Mouse (Mus musculus): ENCODE results near the gene Cacna1d. TPM values are rescaled to one million over a fixed set of nuclear protein-coding genes. Genes with fewer than 3 reads are reported as not detected.

Cacna1d gene
- polyA plus RNA-seq, 1 experiment from 2014 or later: 0.89 TPM

DNA sequence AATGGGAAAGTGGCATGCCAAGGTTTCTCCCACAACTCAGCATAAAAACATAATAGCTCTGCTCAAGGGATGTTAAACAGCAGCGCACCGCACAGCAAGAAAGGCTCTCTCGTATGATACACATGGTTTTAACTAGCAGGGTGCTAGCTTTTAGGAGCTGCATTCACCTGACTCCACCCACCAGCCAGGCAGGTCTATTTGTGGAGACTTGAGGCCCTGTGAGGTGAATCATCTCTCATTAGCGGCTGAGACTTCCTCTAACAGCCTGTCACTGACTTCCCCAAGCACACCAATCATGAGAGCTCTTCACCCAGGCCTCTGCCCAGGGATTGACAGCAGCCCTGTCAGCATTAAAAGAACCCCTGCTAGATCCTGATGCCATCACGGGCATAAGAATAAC lies 295.0 kb downstream of the Cacna1d start:
- H3K9me3 ChIP-seq (ENCODE audit: control insufficient read depth, low read length): no peaks in the 10 kb centered on the region
- H3K4me3 ChIP-seq (ENCODE audit: low read depth, low read length): no peak overlapping the region
- H3K27me3 ChIP-seq (ENCODE audit: control insufficient read depth, insufficient read depth, low read length): no peaks in the 10 kb centered on the region
- H3K27ac ChIP-seq (ENCODE audit: low read depth, low read length): no peak overlapping the region
- H3K4me2 ChIP-seq: no peak overlapping the region
- no peaks in the 10 kb centered on the region for H3K36me3 ChIP-seq (ENCODE audit: control insufficient read depth, insufficient read depth, low read length)
- 58% methylated on average over 5 of the region's 5 CpGs for whole genome bisulfite sequencing
- DNase-seq (ENCODE audit: low spot score, missing footprints) (no peak), ATAC-seq (ENCODE audit: low FRiP score) (no peak)
- no peaks in the 10 kb centered on the region for H3K4me1 ChIP-seq (ENCODE audit: control insufficient read depth, insufficient read depth, low read length)
- no peak overlapping the region for H3K9ac ChIP-seq (ENCODE audit: low read length)

DNA sequence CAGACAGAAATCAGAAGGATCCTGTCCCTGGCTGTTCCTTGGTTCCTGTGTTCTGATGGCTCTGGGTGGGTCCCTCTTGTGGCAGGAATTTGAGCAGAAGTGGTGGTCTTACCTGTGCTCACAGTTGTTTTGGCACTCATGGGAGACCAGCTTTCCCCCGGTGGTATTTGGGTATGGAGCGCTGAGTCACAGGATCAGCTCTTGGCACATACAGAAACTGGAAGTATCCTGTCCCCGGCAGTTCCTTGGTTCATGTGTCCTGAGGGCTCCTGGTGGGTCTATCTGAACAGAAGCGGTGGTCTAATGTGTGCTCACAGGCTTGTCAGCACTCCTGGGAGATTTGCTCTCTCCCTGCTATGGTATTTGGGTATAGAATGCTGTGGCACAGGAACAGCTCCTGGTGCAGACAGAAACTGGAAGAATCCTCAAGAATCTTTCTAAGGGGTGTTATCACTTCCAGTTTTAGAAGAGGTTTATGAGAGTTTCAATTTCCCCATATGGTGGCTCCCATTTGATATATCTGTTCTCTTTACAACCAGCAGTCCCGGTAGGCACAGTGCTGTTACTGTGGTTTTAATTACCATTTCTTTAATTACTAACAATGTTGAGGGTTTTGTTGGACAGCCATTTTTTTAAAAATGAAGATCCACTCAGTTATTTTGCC lies 300.8 kb downstream of the Cacna1d start:
- H3K36me3 ChIP-seq (ENCODE audit: control insufficient read depth, insufficient read depth, low read length): no peaks in the 10 kb centered on the region
- H3K4me3 ChIP-seq (ENCODE audit: low read depth, low read length): no peak overlapping the region
- H3K9ac ChIP-seq (ENCODE audit: low read length): no peak overlapping the region
- H3K4me2 ChIP-seq: no peak overlapping the region
- no peaks in the 10 kb centered on the region for H3K9me3 ChIP-seq (ENCODE audit: control insufficient read depth, low read length)
- H3K27me3 ChIP-seq (ENCODE audit: control insufficient read depth, insufficient read depth, low read length): no peaks in the 10 kb centered on the region
- no peak for DNase-seq (ENCODE audit: low spot score, missing footprints)
- no peaks in the 10 kb centered on the region for H3K4me1 ChIP-seq (ENCODE audit: control insufficient read depth, insufficient read depth, low read length)
- no peak overlapping the region for H3K27ac ChIP-seq (ENCODE audit: low read depth, low read length)
- ATAC-seq (ENCODE audit: low FRiP score): no peak
- WGBS: 87% methylated on average over 5 of the region's 5 CpGs

DNA sequence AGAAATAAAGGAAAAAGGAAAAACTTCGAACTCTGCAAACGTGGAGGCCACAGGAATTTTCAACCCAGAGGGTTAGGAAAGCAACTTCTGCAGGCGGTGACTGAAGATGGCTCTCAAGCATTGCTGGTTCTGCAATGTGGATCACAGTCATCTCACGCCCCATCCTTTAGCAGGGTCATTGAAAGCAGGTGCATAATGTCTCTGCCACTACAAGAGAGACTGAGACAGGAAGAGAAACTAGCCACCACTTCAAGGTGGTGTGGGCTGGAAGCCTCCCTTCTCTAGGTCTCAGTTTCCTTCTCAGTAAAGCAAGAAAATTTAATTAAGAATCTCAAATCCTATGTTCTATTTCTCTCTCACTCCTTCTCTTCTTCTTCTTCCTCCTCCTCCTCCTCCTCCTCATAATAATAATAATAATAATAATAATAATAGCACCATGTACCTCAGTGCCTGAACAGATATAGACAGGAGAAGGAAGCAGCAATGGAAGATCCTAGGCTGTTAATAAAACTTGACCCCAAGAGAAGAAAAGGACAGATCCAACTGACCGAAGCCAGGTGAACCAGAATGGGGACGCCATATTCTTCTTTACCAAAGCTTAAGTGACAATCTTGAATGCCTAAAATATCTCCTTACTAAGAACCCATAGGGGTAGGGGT lies 305.5 kb downstream of the Cacna1d start:
- no peak for ATAC-seq (ENCODE audit: low FRiP score)

GRCm38 (mm10) chr14:30184445-30185152 lies 306.7 kb downstream of the Cacna1d start:
- H3K4me2 ChIP-seq: no peak overlapping the region
- no peaks in the 10 kb centered on the region for H3K36me3 ChIP-seq (ENCODE audit: control insufficient read depth, insufficient read depth, low read length)
- WGBS: 88% methylated on average over 13 of the region's 13 CpGs
- no peak overlapping the region for H3K27ac ChIP-seq (ENCODE audit: low read depth, low read length)
- H3K9ac ChIP-seq (ENCODE audit: low read length): no peak overlapping the region
- ATAC-seq (ENCODE audit: low FRiP score) (no peak), DNase-seq (ENCODE audit: low spot score, missing footprints) (no peak)
- H3K4me1 ChIP-seq (ENCODE audit: control insufficient read depth, insufficient read depth, low read length): no peaks in the 10 kb centered on the region
- H3K4me3 ChIP-seq (ENCODE audit: low read depth, low read length): no peak overlapping the region
- no peaks in the 10 kb centered on the region for H3K9me3 ChIP-seq (ENCODE audit: control insufficient read depth, low read length)
- H3K27me3 ChIP-seq (ENCODE audit: control insufficient read depth, insufficient read depth, low read length): no peaks in the 10 kb centered on the region

More for the DNA sequence above, 305.5 kb downstream of the Cacna1d start:
- DNase-seq (ENCODE audit: low spot score, missing footprints): no peak
- Histone ChIP-seq H3K9ac (ENCODE audit: low read length) (no peak overlapping the region), H3K4me2 (no peak overlapping the region), H3K9me3 (ENCODE audit: control insufficient read depth, low read length) (no peaks in the 10 kb centered on the region), H3K4me1 (ENCODE audit: control insufficient read depth, insufficient read depth, low read length) (no peaks in the 10 kb centered on the region), H3K4me3 (ENCODE audit: low read depth, low read length) (no peak overlapping the region), H3K36me3 (ENCODE audit: control insufficient read depth, insufficient read depth, low read length) (no peaks in the 10 kb centered on the region), H3K27ac (ENCODE audit: low read depth, low read length) (no peak overlapping the region), H3K27me3 (ENCODE audit: control insufficient read depth, insufficient read depth, low read length) (no peaks in the 10 kb centered on the region)
- 92% methylated on average over 6 of the region's 6 CpGs for WGBS

DNA sequence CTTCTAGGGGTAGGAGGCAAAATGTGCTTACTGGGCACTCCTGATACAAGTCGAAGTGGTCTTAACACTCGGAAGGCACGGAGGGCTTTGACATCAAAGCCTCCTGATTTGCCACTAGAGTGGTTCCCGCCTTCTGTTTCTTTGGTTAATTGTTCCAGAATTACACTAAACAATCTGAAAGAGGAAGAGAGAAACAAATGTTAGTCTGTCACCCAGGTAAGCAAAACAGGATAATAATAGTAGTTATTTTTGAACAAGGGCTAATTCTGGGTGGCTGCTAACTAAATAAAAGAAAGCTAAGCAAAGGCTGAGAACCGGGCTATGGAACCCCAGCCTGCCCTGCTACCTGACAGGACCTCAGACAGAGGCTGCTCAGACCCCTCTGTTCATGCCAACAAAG lies 307.2 kb downstream of the Cacna1d start:
- no peak overlapping the region for H3K27ac ChIP-seq (ENCODE audit: low read depth, low read length)
- H3K4me2 ChIP-seq: no peak overlapping the region
- 83% methylated on average over 5 of the region's 5 CpGs for WGBS
- ATAC-seq (ENCODE audit: low FRiP score) (no peak), DNase-seq (ENCODE audit: low spot score, missing footprints) (no peak)
- no peaks in the 10 kb centered on the region for H3K27me3 ChIP-seq (ENCODE audit: control insufficient read depth, insufficient read depth, low read length)
- no peak overlapping the region for H3K4me3 ChIP-seq (ENCODE audit: low read depth, low read length)
- no peaks in the 10 kb centered on the region for H3K9me3 ChIP-seq (ENCODE audit: control insufficient read depth, low read length)
- no peaks in the 10 kb centered on the region for H3K36me3 ChIP-seq (ENCODE audit: control insufficient read depth, insufficient read depth, low read length)
- no peak overlapping the region for H3K9ac ChIP-seq (ENCODE audit: low read length)
- H3K4me1 ChIP-seq (ENCODE audit: control insufficient read depth, insufficient read depth, low read length): no peaks in the 10 kb centered on the region

DNA sequence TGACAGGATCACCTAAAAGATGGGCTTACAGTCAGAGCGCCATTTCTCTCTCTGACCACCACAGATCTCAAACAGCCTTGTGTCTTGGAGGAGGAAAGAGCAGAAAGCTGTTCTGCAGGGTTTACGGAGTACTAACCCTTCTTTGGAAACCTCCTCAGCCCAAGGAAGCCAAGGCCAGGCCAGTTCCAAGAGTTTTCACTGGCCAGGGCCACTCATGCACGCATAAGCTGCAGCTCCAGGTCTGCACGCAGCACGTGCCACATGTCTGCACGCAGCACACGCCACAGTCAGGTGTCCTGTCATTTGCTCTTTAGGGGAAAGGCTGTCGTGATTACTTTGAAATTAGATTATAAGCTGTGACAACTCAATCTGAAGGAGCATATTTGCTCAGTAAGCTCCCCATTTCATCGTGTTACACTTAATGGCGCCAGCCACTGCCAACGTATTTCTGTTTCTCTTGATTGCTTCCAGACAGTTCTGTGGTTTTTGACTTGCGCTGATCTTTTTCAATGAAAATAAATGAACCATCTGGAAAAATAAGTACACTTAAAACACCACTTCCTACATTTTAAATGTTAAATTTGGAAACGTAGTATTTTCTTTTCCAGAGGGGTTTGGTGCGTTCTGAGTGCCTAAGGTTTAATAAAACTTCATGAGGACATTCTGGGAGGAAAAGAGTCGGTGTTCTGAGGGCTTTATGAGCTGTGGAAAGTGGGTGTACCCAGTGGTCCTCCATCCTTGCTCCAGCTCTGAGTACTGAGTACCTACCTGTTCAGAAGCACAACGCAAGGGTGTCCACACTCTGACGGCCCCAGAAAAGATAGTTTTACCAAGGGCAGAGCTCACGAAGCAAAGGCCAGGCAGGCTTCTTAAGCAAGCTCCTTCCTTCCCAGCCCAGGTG lies 308.4 kb downstream of the Cacna1d start:
- ATAC-seq (ENCODE audit: low FRiP score) (no peak), DNase-seq (ENCODE audit: low spot score, missing footprints) (no peak)
- Histone ChIP-seq H3K4me3 (ENCODE audit: low read depth, low read length) (no peak overlapping the region), H3K4me1 (ENCODE audit: control insufficient read depth, insufficient read depth, low read length) (no peaks in the 10 kb centered on the region), H3K27ac (ENCODE audit: low read depth, low read length) (no peak overlapping the region), H3K9me3 (ENCODE audit: control insufficient read depth, low read length) (no peaks in the 10 kb centered on the region), H3K9ac (ENCODE audit: low read length) (no peak overlapping the region), H3K27me3 (ENCODE audit: control insufficient read depth, insufficient read depth, low read length) (no peaks in the 10 kb centered on the region), H3K4me2 (no peak overlapping the region), H3K36me3 (ENCODE audit: control insufficient read depth, insufficient read depth, low read length) (no peaks in the 10 kb centered on the region)
- 81% methylated on average over 18 of the region's 18 CpGs for WGBS

DNA sequence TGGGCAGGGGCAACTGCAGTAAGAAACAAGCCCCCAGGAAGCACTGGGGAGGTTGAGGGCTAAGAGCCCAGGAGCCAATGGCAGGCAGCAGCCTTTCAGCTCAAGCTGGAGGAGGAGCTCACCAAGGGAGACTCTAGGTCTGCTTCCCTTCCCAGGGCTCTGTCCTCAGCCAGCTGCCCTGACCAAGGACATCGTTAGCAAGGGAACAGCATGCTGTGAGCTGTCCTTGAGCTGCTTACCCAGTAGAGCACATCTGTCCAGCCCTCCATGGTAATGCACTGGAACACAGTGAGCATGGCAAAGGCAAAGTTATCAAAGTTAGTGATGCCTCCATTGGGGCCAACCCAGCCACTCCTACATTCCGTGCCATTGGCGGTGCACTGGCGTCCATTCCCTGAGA lies 312.9 kb downstream of the Cacna1d start:
- Histone ChIP-seq H3K36me3 (ENCODE audit: control insufficient read depth, insufficient read depth, low read length) (no peaks in the 10 kb centered on the region), H3K9me3 (ENCODE audit: control insufficient read depth, low read length) (no peaks in the 10 kb centered on the region), H3K9ac (ENCODE audit: low read length) (no peak overlapping the region), H3K4me1 (ENCODE audit: control insufficient read depth, insufficient read depth, low read length) (no peaks in the 10 kb centered on the region), H3K4me2 (no peak overlapping the region), H3K27me3 (ENCODE audit: control insufficient read depth, insufficient read depth, low read length) (no peaks in the 10 kb centered on the region), H3K27ac (ENCODE audit: low read depth, low read length) (no peak overlapping the region), H3K4me3 (ENCODE audit: low read depth, low read length) (no peak overlapping the region)
- WGBS: 73% methylated on average over 4 of the region's 4 CpGs
- DNase-seq (ENCODE audit: low spot score, missing footprints) (no peak), ATAC-seq (ENCODE audit: low FRiP score) (no peak)

DNA sequence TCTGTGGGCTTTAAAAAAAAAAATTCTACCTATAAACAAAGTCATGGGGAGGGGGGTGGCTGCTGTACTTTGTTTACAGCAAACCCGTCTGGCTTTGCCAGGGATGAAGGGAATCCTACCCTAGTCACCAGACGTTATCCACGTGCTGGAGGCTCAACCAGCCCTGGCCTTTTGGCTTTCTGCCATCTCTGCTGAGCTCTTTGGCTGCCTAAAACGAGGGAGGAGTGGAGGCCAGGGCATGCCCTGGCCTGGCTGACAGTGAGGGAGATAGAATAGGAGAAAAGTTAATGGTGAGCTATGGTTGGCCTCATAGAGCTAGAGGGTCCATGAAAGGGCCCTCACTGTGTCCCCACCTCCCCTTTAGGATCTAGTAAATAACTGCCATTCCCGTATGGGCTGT lies 313.4 kb downstream of the Cacna1d start:
- Histone ChIP-seq H3K9ac (ENCODE audit: low read length) (no peak overlapping the region), H3K9me3 (ENCODE audit: control insufficient read depth, low read length) (no peaks in the 10 kb centered on the region), H3K4me1 (ENCODE audit: control insufficient read depth, insufficient read depth, low read length) (no peaks in the 10 kb centered on the region), H3K36me3 (ENCODE audit: control insufficient read depth, insufficient read depth, low read length) (no peaks in the 10 kb centered on the region), H3K27me3 (ENCODE audit: control insufficient read depth, insufficient read depth, low read length) (no peaks in the 10 kb centered on the region), H3K4me2 (no peak overlapping the region), H3K27ac (ENCODE audit: low read depth, low read length) (no peak overlapping the region), H3K4me3 (ENCODE audit: low read depth, low read length) (no peak overlapping the region)
- 66% methylated on average over 5 of the region's 5 CpGs for WGBS
- no peak for ATAC-seq (ENCODE audit: low FRiP score)
- no peak for DNase-seq (ENCODE audit: low spot score, missing footprints)

Measured in midbrain, embryonic 11.5 days (tissue).